Mouse (Mus musculus) sigmoid colon, adult 10 weeks (tissue): ENCODE data around the gene Tomm20. TPM values are rescaled to one million over a fixed set of nuclear protein-coding genes. Genes with fewer than 3 reads are reported as not detected.

Source experiments
- polyA plus RNA-seq: library from polyadenylated mRNA; stranded (reverse); fragments of 350-450 nt; fragmentation: Illumina TruSeq; extraction: RNeasy Lipid Tissue Mini Kit (QIAGEN cat#74804); gene quantifications from one replicate; pipeline ENCODE4 v1.2.3, GENCODE M21; 2014; ENCODE audit warnings: low read depth, low replicate concordance

The Tomm20 gene
- 63.3 TPM for polyA plus RNA-seq

GRCm38 (mm10) chr8:126945730-126946163 lies at the start of gene Tomm20:
Gene Tomm20 (minus strand): TSS chr8:126945844.

GRCm38 (mm10) chr8:126970579-126971313 lies 25.1 kb upstream of the Tomm20 start, which contains the start of gene Rbm34:
Gene Rbm34 (minus strand): TSS chr8:126971071.

Other genes with a start within 250 kb of the Tomm20 start
- 42.8 TPM for gene Rbm34, start 25.2 kb upstream of the Tomm20 start, polyA plus RNA-seq
- gene Pard3, start 118.0 kb upstream of the Tomm20 start, polyA plus RNA-seq, result 39.7 TPM